Mouse (Mus musculus) CD4-positive, CD25-positive, alpha-beta regulatory T cell, adult 4 months (primary cell): ENCODE measurements around the gene Unc5a. TPM values are rescaled to one million over a fixed set of nuclear protein-coding genes. Genes with fewer than 3 reads are reported as not detected.
A peak's percentile ranks its signal among the peaks of the same experiment; 100 is the strongest.

Source experiments
- ATAC-seq: one replicate; pipeline ENCODE4 v1.8.0; 2017
- polyA plus RNA-seq, 2 experiments: library from polyadenylated mRNA; unstranded; fragments of 100-300 nt; shearing (Covaris generic); gene quantifications; one replicate each; pipeline ENCODE4 v1.2.1; 2017

Gene Unc5a
- polyA plus RNA-seq, 2 experiments from 2014 or later, result 0.46 TPM; not detected in 1

GRCm38 (mm10) chr13:55005691-55006414 is 56.6 kb downstream of the Unc5a start:
- no peak for ATAC-seq

GRCm38 (mm10) chr13:55006415-55006742 is 57.2 kb downstream of the Unc5a start:
- ATAC-seq, result no peak

- no peak for ATAC-seq
These were observed 59.4 kb downstream of the Unc5a start for GRCm38 (mm10) chr13:55008589-55008988.

GRCm38 (mm10) chr13:55011103-55011502 is 61.9 kb downstream of the Unc5a start:
- no peak for ATAC-seq

GRCm38 (mm10) chr13:55011981-55012478 is 62.8 kb downstream of the Unc5a start:
- ATAC-seq, result no peak

GRCm38 (mm10) chr13:55013702-55014344 is 64.6 kb downstream of the Unc5a start:
- no peak for ATAC-seq

GRCm38 (mm10) chr13:55014451-55014850 is 65.2 kb downstream of the Unc5a start:
- no peak for ATAC-seq

GRCm38 (mm10) chr13:55017154-55017897 is 68.1 kb downstream of the Unc5a start:
- ATAC-seq, result no peak

GRCm38 (mm10) chr13:55017898-55018599 is 68.8 kb downstream of the Unc5a start:
- peak; percentile 74 for ATAC-seq

- ATAC-seq, result peak; percentile 53
These were observed 69.5 kb downstream of the Unc5a start for GRCm38 (mm10) chr13:55018700-55019099.

- no peak for ATAC-seq
These were observed 70.0 kb downstream of the Unc5a start for GRCm38 (mm10) chr13:55019181-55019580.

- no peak for ATAC-seq
These were observed 70.8 kb downstream of the Unc5a start for GRCm38 (mm10) chr13:55020051-55020450.

- ATAC-seq, result no peak
These were observed 72.1 kb downstream of the Unc5a start, which contains the start of gene Hk3 for GRCm38 (mm10) chr13:55021194-55021779. Hk3 (minus strand) TSS chr13:55021385.

GRCm38 (mm10) chr13:55022256-55022655 is 73.0 kb downstream of the Unc5a start:
- no peak for ATAC-seq

- peak; percentile 56 for ATAC-seq
These were observed 73.5 kb downstream of the Unc5a start for GRCm38 (mm10) chr13:55022715-55023114.

- no peak for ATAC-seq
These were observed 75.0 kb downstream of the Unc5a start for GRCm38 (mm10) chr13:55024215-55024614.

GRCm38 (mm10) chr13:55040016-55040415 is 90.8 kb downstream of the Unc5a start:
- ATAC-seq, result no peak

GRCm38 (mm10) chr13:55047706-55048105 is 98.5 kb downstream of the Unc5a start:
- no peak for ATAC-seq
